Mouse (Mus musculus): ENCODE measurements around the gene Camkk2. TPM values are rescaled to one million over a fixed set of nuclear protein-coding genes. Genes with fewer than 3 reads are reported as not detected.

The Camkk2 gene
- polyA plus RNA-seq, 1 experiment from 2014 or later: 29.3 TPM

GRCm38 (mm10) chr5:122756144-122756543, 23.1 kb downstream of the Camkk2 start:
- H3K27me3 ChIP-seq (ENCODE audit: insufficient read depth, poor library complexity, severe bottlenecking): no peaks in the 10 kb centered on the region
- H3K27ac ChIP-seq: no peak overlapping the region
- no peaks in the 10 kb centered on the region for H3K4me1 ChIP-seq (replicated peaks)
- H3K9me3 ChIP-seq: 0 out of 2 replicates have a peak, but pooled peaks cover 4% of the 10 kb centered on the region
- DNase-seq (ENCODE audit: low spot score): no peak
- H3K4me3 ChIP-seq: no peak overlapping the region
- H3K36me3 ChIP-seq: peaks cover 55% of the 10 kb centered on the region
- WGBS: 42% methylated on average over 6 of the region's 6 CpGs

GRCm38 (mm10) chr5:122755620-122756019, 23.6 kb downstream of the Camkk2 start:
- H3K36me3 ChIP-seq: peaks cover 59% of the 10 kb centered on the region
- 0 out of 2 replicates have a peak, but pooled peaks cover 4% of the 10 kb centered on the region for H3K9me3 ChIP-seq
- 95% methylated on average over 4 of the region's 4 CpGs for WGBS
- no peaks in the 10 kb centered on the region for H3K27me3 ChIP-seq (ENCODE audit: insufficient read depth, poor library complexity, severe bottlenecking)
- no peak overlapping the region for H3K4me3 ChIP-seq
- H3K4me1 ChIP-seq (replicated peaks): no peaks in the 10 kb centered on the region
- no peak for DNase-seq (ENCODE audit: low spot score)
- no peak overlapping the region for H3K27ac ChIP-seq

- Histone ChIP-seq H3K27me3 (ENCODE audit: insufficient read depth, poor library complexity, severe bottlenecking) (no peaks in the 10 kb centered on the region), H3K4me1 (replicated peaks) (no peaks in the 10 kb centered on the region), H3K27ac (no peak overlapping the region), H3K4me3 (no peak overlapping the region), H3K9me3 (0 out of 2 replicates have a peak, but pooled peaks cover 4% of the 10 kb centered on the region), H3K36me3 (peaks cover 54% of the 10 kb centered on the region)
- 90% methylated on average over 16 of the region's 16 CpGs for WGBS
- no peak for DNase-seq (ENCODE audit: low spot score)
Measured at GRCm38 (mm10) chr5:122754477-122754876, 24.7 kb downstream of the Camkk2 start.

- no peaks in the 10 kb centered on the region for H3K27me3 ChIP-seq (ENCODE audit: insufficient read depth, poor library complexity, severe bottlenecking)
- DNase-seq (ENCODE audit: low spot score): no peak
- peaks cover 57% of the 10 kb centered on the region for H3K36me3 ChIP-seq
- 86% methylated on average over 7 of the region's 7 CpGs for WGBS
- H3K4me3 ChIP-seq: no peak overlapping the region
- no peak overlapping the region for H3K27ac ChIP-seq
- no peaks in the 10 kb centered on the region for H3K9me3 ChIP-seq
- H3K4me1 ChIP-seq (replicated peaks): no peaks in the 10 kb centered on the region
Measured at GRCm38 (mm10) chr5:122747950-122748349, 31.3 kb downstream of the Camkk2 start.

- H3K27ac ChIP-seq: no peak overlapping the region
- no peaks in the 10 kb centered on the region for H3K4me1 ChIP-seq (replicated peaks)
- DNase-seq (ENCODE audit: low spot score): no peak
- H3K36me3 ChIP-seq: peaks cover 79% of the 10 kb centered on the region
- no peaks in the 10 kb centered on the region for H3K27me3 ChIP-seq (ENCODE audit: insufficient read depth, poor library complexity, severe bottlenecking)
- H3K9me3 ChIP-seq: no peaks in the 10 kb centered on the region
- H3K4me3 ChIP-seq: no peak overlapping the region
- WGBS: 84% methylated on average over 13 of the region's 13 CpGs
Measured at GRCm38 (mm10) chr5:122743880-122744422, 35.3 kb downstream of the Camkk2 start.

GRCm38 (mm10) chr5:122736761-122737160, 42.4 kb downstream of the Camkk2 start:
- Histone ChIP-seq H3K4me1 (replicated peaks) (peaks cover 20% of the 10 kb centered on the region), H3K27ac (peak overlapping the region; percentile 56; the same call in 1 of the 2 replicates), H3K9me3 (no peaks in the 10 kb centered on the region), H3K36me3 (peaks cover 43% of the 10 kb centered on the region), H3K4me3 (no peak overlapping the region), H3K27me3 (ENCODE audit: insufficient read depth, poor library complexity, severe bottlenecking) (no peaks in the 10 kb centered on the region)
- WGBS: 90% methylated on average over 15 of the region's 15 CpGs
- DNase-seq (ENCODE audit: low spot score): no peak

GRCm38 (mm10) chr5:122735853-122736252, 43.4 kb downstream of the Camkk2 start:
- H3K4me3 ChIP-seq: no peak overlapping the region
- peaks cover 34% of the 10 kb centered on the region for H3K36me3 ChIP-seq
- no peaks in the 10 kb centered on the region for H3K9me3 ChIP-seq
- no peak overlapping the region for H3K27ac ChIP-seq
- H3K27me3 ChIP-seq (ENCODE audit: insufficient read depth, poor library complexity, severe bottlenecking): no peaks in the 10 kb centered on the region
- no peak for DNase-seq (ENCODE audit: low spot score)
- peaks cover 24% of the 10 kb centered on the region for H3K4me1 ChIP-seq (replicated peaks)
- 82% methylated on average over 7 of the region's 7 CpGs for WGBS

GRCm38 (mm10) chr5:122733881-122734280, 45.3 kb downstream of the Camkk2 start:
- peaks cover 24% of the 10 kb centered on the region for H3K4me1 ChIP-seq (replicated peaks)
- no peak overlapping the region for H3K4me3 ChIP-seq
- H3K27me3 ChIP-seq (ENCODE audit: insufficient read depth, poor library complexity, severe bottlenecking): no peaks in the 10 kb centered on the region
- H3K9me3 ChIP-seq: no peaks in the 10 kb centered on the region
- H3K27ac ChIP-seq: peak overlapping the region; percentile 59
- DNase-seq (ENCODE audit: low spot score): no peak
- 61% methylated on average over 17 of the region's 17 CpGs for WGBS
- H3K36me3 ChIP-seq: peaks cover 32% of the 10 kb centered on the region

GRCm38 (mm10) chr5:122731991-122732673, 47.1 kb downstream of the Camkk2 start:
- WGBS: 59% methylated on average over 15 of the region's 15 CpGs
- no peaks in the 10 kb centered on the region for H3K27me3 ChIP-seq (ENCODE audit: insufficient read depth, poor library complexity, severe bottlenecking)
- peak; percentile 29 for DNase-seq (ENCODE audit: low spot score)
- no peaks in the 10 kb centered on the region for H3K9me3 ChIP-seq
- H3K27ac ChIP-seq: peak overlapping the region; percentile 45; the same call in 1 of the 2 replicates
- H3K36me3 ChIP-seq: peaks cover 27% of the 10 kb centered on the region
- H3K4me3 ChIP-seq: no peak overlapping the region
- peaks cover 24% of the 10 kb centered on the region for H3K4me1 ChIP-seq (replicated peaks)

GRCm38 (mm10) chr5:122731321-122731720, 47.9 kb downstream of the Camkk2 start:
- Histone ChIP-seq H3K4me1 (replicated peaks) (peaks cover 19% of the 10 kb centered on the region), H3K9me3 (no peaks in the 10 kb centered on the region), H3K4me3 (no peak overlapping the region), H3K27ac (peak overlapping the region; percentile 45; the same call in 1 of the 2 replicates), H3K36me3 (peaks cover 19% of the 10 kb centered on the region), H3K27me3 (ENCODE audit: insufficient read depth, poor library complexity, severe bottlenecking) (no peaks in the 10 kb centered on the region)
- peak; percentile 42 for DNase-seq (ENCODE audit: low spot score)
- WGBS: 69% methylated on average over 8 of the region's 8 CpGs

GRCm38 (mm10) chr5:122730776-122731175, 48.4 kb downstream of the Camkk2 start:
- peaks cover 17% of the 10 kb centered on the region for H3K36me3 ChIP-seq
- 86% methylated on average over 10 of the region's 10 CpGs for WGBS
- H3K27ac ChIP-seq: no peak overlapping the region
- H3K4me3 ChIP-seq: no peak overlapping the region
- no peaks in the 10 kb centered on the region for H3K27me3 ChIP-seq (ENCODE audit: insufficient read depth, poor library complexity, severe bottlenecking)
- DNase-seq (ENCODE audit: low spot score): no peak
- H3K9me3 ChIP-seq: no peaks in the 10 kb centered on the region
- peaks cover 19% of the 10 kb centered on the region for H3K4me1 ChIP-seq (replicated peaks)

GRCm38 (mm10) chr5:122727096-122727495, 52.1 kb downstream of the Camkk2 start:
- Histone ChIP-seq H3K27ac (no peak overlapping the region), H3K36me3 (peaks cover 7% of the 10 kb centered on the region), H3K4me1 (replicated peaks) (peaks cover 7% of the 10 kb centered on the region), H3K9me3 (no peaks in the 10 kb centered on the region), H3K27me3 (ENCODE audit: insufficient read depth, poor library complexity, severe bottlenecking) (no peaks in the 10 kb centered on the region), H3K4me3 (no peak overlapping the region)
- no peak for DNase-seq (ENCODE audit: low spot score)
- 93% methylated on average over 7 of the region's 7 CpGs for WGBS

- Histone ChIP-seq H3K4me3 (no peak overlapping the region), H3K27me3 (ENCODE audit: insufficient read depth, poor library complexity, severe bottlenecking) (no peaks in the 10 kb centered on the region), H3K9me3 (no peaks in the 10 kb centered on the region), H3K36me3 (peaks cover 7% of the 10 kb centered on the region), H3K4me1 (replicated peaks) (peaks cover 2% of the 10 kb centered on the region), H3K27ac (no peak overlapping the region)
- 72% methylated on average over 5 of the region's 5 CpGs for WGBS
- DNase-seq (ENCODE audit: low spot score): no peak
Measured at GRCm38 (mm10) chr5:122726595-122726994, 52.6 kb downstream of the Camkk2 start.

Measured in hindbrain, embryonic 10.5 days (tissue).